Mouse (Mus musculus): Measurements from ENCODE around the gene Npepl1.

The Npepl1 gene

GRCm38 (mm10) chr2:174077776-174078338, 32.3 kb upstream of the Npepl1 start:
- TF ChIP-seq GATA4 (IDR thresholded peaks at IDR 0.05; ENCODE audit: insufficient replicate concordance, low read length) = no peak

- no peak for TF ChIP-seq GATA4 (IDR thresholded peaks at IDR 0.05; ENCODE audit: insufficient replicate concordance, low read length)
These were observed 28.3 kb upstream of the Npepl1 start for GRCm38 (mm10) chr2:174081833-174082232.

GRCm38 (mm10) chr2:174082380-174082918, 27.7 kb upstream of the Npepl1 start:
- TF ChIP-seq GATA4 (IDR thresholded peaks at IDR 0.05; ENCODE audit: insufficient replicate concordance, low read length) = no peak

GRCm38 (mm10) chr2:174095086-174095485, 15.1 kb upstream of the Npepl1 start:
- TF ChIP-seq GATA4 (IDR thresholded peaks at IDR 0.05; ENCODE audit: insufficient replicate concordance, low read length) = no peak

GRCm38 (mm10) chr2:174102399-174102798, 7.8 kb upstream of the Npepl1 start:
- TF ChIP-seq GATA4 (IDR thresholded peaks at IDR 0.05; ENCODE audit: insufficient replicate concordance, low read length) = no peak

GRCm38 (mm10) chr2:174103527-174103926, 6.6 kb upstream of the Npepl1 start:
- TF ChIP-seq GATA4 (IDR thresholded peaks at IDR 0.05; ENCODE audit: insufficient replicate concordance, low read length) = no peak

GRCm38 (mm10) chr2:174107375-174107774, 2.8 kb upstream of the Npepl1 start:
- TF ChIP-seq GATA4 (IDR thresholded peaks at IDR 0.05; ENCODE audit: insufficient replicate concordance, low read length) = no peak

- no peak for TF ChIP-seq GATA4 (IDR thresholded peaks at IDR 0.05; ENCODE audit: insufficient replicate concordance, low read length)
These were observed 817 bp downstream of the Npepl1 start for GRCm38 (mm10) chr2:174110783-174111549.

- TF ChIP-seq GATA4 (IDR thresholded peaks at IDR 0.05; ENCODE audit: insufficient replicate concordance, low read length) = no peak
These were observed 2.8 kb downstream of the Npepl1 start for GRCm38 (mm10) chr2:174112931-174113330.

- no peak for TF ChIP-seq GATA4 (IDR thresholded peaks at IDR 0.05; ENCODE audit: insufficient replicate concordance, low read length)
These were observed 4.2 kb downstream of the Npepl1 start for GRCm38 (mm10) chr2:174114148-174114864.

GRCm38 (mm10) chr2:174116929-174117328, 6.8 kb downstream of the Npepl1 start:
- TF ChIP-seq GATA4 (IDR thresholded peaks at IDR 0.05; ENCODE audit: insufficient replicate concordance, low read length) = no peak

GRCm38 (mm10) chr2:174118141-174118540, 8.0 kb downstream of the Npepl1 start:
- no peak for TF ChIP-seq GATA4 (IDR thresholded peaks at IDR 0.05; ENCODE audit: insufficient replicate concordance, low read length)

GRCm38 (mm10) chr2:174119259-174119658, 9.1 kb downstream of the Npepl1 start:
- no peak for TF ChIP-seq GATA4 (IDR thresholded peaks at IDR 0.05; ENCODE audit: insufficient replicate concordance, low read length)

GRCm38 (mm10) chr2:174120631-174121030, 10.5 kb downstream of the Npepl1 start:
- no peak for TF ChIP-seq GATA4 (IDR thresholded peaks at IDR 0.05; ENCODE audit: insufficient replicate concordance, low read length)

- no peak for TF ChIP-seq GATA4 (IDR thresholded peaks at IDR 0.05; ENCODE audit: insufficient replicate concordance, low read length)
These were observed 11.3 kb downstream of the Npepl1 start for GRCm38 (mm10) chr2:174121411-174121947.
